Mouse (Mus musculus) neural tube, embryonic 12.5 days (tissue): ENCODE results near the gene Irgm1. TPM values are rescaled to one million over a fixed set of nuclear protein-coding genes. Genes with fewer than 3 reads are reported as not detected.
"Not testable (repeated sequence)": the region's sequence is repeated elsewhere in the genome, so short reads cannot be mapped to it uniquely, and the experiment has no call there.

Source experiments
- ATAC-seq: fragments of 200-750 bp; cut with Nextera tagmentation; 2 replicates; pipeline ENCODE4 v1.8.0; 2017; ENCODE audit warnings: low read depth, mild to moderate bottlenecking, moderate TSS enrichment, moderate library complexity; ENCODE audit not compliant: low FRiP score
- H3K27ac ChIP-seq: fragments of 300-500 bp; sonication (generic); 2 replicates; pipeline ENCODE4 v1.5.1; 2016
- H3K27me3 ChIP-seq: fragments of 300-500 bp; sonication (generic); replicated peaks from 2 replicates; pipeline ENCODE4 v1.6.1; 2016; ENCODE audit warnings: mild to moderate bottlenecking
- H3K36me3 ChIP-seq: fragments of 300-500 bp; sonication (generic); 2 replicates; pipeline ENCODE4 v1.6.1; 2016; ENCODE audit warnings: mild to moderate bottlenecking
- H3K4me1 ChIP-seq: fragments of 300-500 bp; sonication (generic); 2 replicates; pipeline ENCODE4 v1.6.1; 2016
- H3K4me2 ChIP-seq: fragments of 300-500 bp; sonication (generic); replicated peaks from 2 replicates; pipeline ENCODE4 v1.6.1; 2016; ENCODE audit warnings: mild to moderate bottlenecking
- H3K4me3 ChIP-seq: fragments of 300-500 bp; sonication (generic); 2 replicates; pipeline ENCODE4 v1.5.1; 2016
- H3K9ac ChIP-seq: fragments of 300-500 bp; sonication (generic); 2 replicates; pipeline ENCODE4 v1.6.1; 2016; ENCODE audit warnings: mild to moderate bottlenecking
- H3K9me3 ChIP-seq: fragments of 300-500 bp; sonication (generic); 2 replicates; pipeline ENCODE4 v1.6.1; 2016; ENCODE audit warnings: mild to moderate bottlenecking
- WGBS: fragments of 180-500 bp; shearing (Covaris S2); methylation state at CpG from one replicate; pipeline ENCODE4 v1.1.7; 2016; 5-methylcytosine and 5-hydroxymethylcytosine counted together
- polyA plus RNA-seq: library from polyadenylated mRNA; unstranded; fragments of >200 nt; fragmentation: Nextera tagmentation; extraction: Ambion mirVana; gene quantifications from 2 replicates; pipeline ENCODE4 v1.2.1, GENCODE M21; 2016

Irgm1 gene
- polyA plus RNA-seq, 1 experiment from 2014 or later: 3.1 TPM

GRCm38 (mm10) chr11:48825979-48826751 is 45.3 kb downstream of the Irgm1 start, which contains the start of the genes Trim7 and Gm12184:
TSS of gene Trim7 (plus strand) at chr11:48826140.
TSS of gene Gm12184 (minus strand) at chr11:48826655.
- Histone ChIP-seq H3K27me3 (peaks cover 12% of the 10 kb centered on the region), H3K4me2 (peak within 1 kb of the TSS; percentile 58), H3K9ac (0 out of 2 replicates have a peak within 1 kb of the TSS, but pooled peaks have one; percentile 29), H3K4me3 (peak within 1 kb of the TSS; percentile 38)
- H3K9me3 ChIP-seq, H3K36me3 ChIP-seq, H3K27ac ChIP-seq, H3K4me1 ChIP-seq: not testable (repeated sequence)
- under 1% methylated on average over 62 of the region's 92 CpGs for WGBS
- ATAC-seq: peak; percentile 83

- H3K9me3 ChIP-seq: no peaks in the 10 kb centered on the region
- peak overlapping the region; percentile 28 for H3K4me3 ChIP-seq
- H3K27me3 ChIP-seq: peaks cover 12% of the 10 kb centered on the region
- no peak overlapping the region for H3K9ac ChIP-seq
- H3K27ac ChIP-seq: no peak overlapping the region
- peak overlapping the region; percentile 59 for H3K4me2 ChIP-seq
- H3K4me1 ChIP-seq: peaks cover 5% of the 10 kb centered on the region
- WGBS: 4% methylated on average over 22 of the region's 22 CpGs
- no peak for ATAC-seq
- no peaks in the 10 kb centered on the region for H3K36me3 ChIP-seq
Observed at GRCm38 (mm10) chr11:48824311-48824830, 47.1 kb downstream of the Irgm1 start.

- H3K4me2 ChIP-seq: peak overlapping the region; percentile 59
- WGBS: under 1% methylated on average over 15 of the region's 15 CpGs
- ATAC-seq: no peak
- H3K27me3 ChIP-seq: peaks cover 12% of the 10 kb centered on the region
- no peaks in the 10 kb centered on the region for H3K36me3 ChIP-seq
- peak overlapping the region; percentile 28 for H3K4me3 ChIP-seq
- H3K9ac ChIP-seq: no peak overlapping the region
- H3K27ac ChIP-seq: no peak overlapping the region
- no peaks in the 10 kb centered on the region for H3K9me3 ChIP-seq
- H3K4me1 ChIP-seq: peaks cover 5% of the 10 kb centered on the region
Observed at GRCm38 (mm10) chr11:48823536-48823972, 47.9 kb downstream of the Irgm1 start.

- Histone ChIP-seq H3K9ac (no peak overlapping the region), H3K27me3 (peaks cover 12% of the 10 kb centered on the region), H3K4me1 (peaks cover 5% of the 10 kb centered on the region), H3K36me3 (no peaks in the 10 kb centered on the region), H3K9me3 (no peaks in the 10 kb centered on the region), H3K27ac (no peak overlapping the region), H3K4me2 (peak overlapping the region; percentile 59), H3K4me3 (peak overlapping the region; percentile 28; the same call in 1 of the 2 replicates)
- ATAC-seq: no peak
- 34% methylated on average over 14 of the region's 14 CpGs for WGBS
Observed at GRCm38 (mm10) chr11:48822768-48823512, 48.5 kb downstream of the Irgm1 start.

- H3K36me3 ChIP-seq, ATAC-seq, H3K27ac ChIP-seq, H3K4me3 ChIP-seq, H3K4me1 ChIP-seq, H3K9me3 ChIP-seq, H3K9ac ChIP-seq, H3K4me2 ChIP-seq: not testable (repeated sequence)
- WGBS: 79% methylated on average over 14 of the region's 14 CpGs
- peaks cover 12% of the 10 kb centered on the region for H3K27me3 ChIP-seq
Observed at GRCm38 (mm10) chr11:48821299-48821698, 50.2 kb downstream of the Irgm1 start.

- no peaks in the 10 kb centered on the region for H3K36me3 ChIP-seq
- no peak overlapping the region for H3K4me3 ChIP-seq
- H3K4me2 ChIP-seq: no peak overlapping the region
- H3K9me3 ChIP-seq: no peaks in the 10 kb centered on the region
- no peak overlapping the region for H3K27ac ChIP-seq
- peaks cover 12% of the 10 kb centered on the region for H3K27me3 ChIP-seq
- H3K9ac ChIP-seq: no peak overlapping the region
- no peak for ATAC-seq
- H3K4me1 ChIP-seq: peaks cover 11% of the 10 kb centered on the region
Observed at GRCm38 (mm10) chr11:48820308-48820674, 51.2 kb downstream of the Irgm1 start.

GRCm38 (mm10) chr11:48819614-48820307 is 51.7 kb downstream of the Irgm1 start:
- Histone ChIP-seq H3K4me2 (no peak overlapping the region), H3K4me1 (peaks cover 16% of the 10 kb centered on the region), H3K4me3 (no peak overlapping the region), H3K27ac (no peak overlapping the region), H3K9ac (no peak overlapping the region), H3K9me3 (no peaks in the 10 kb centered on the region), H3K27me3 (peaks cover 10% of the 10 kb centered on the region), H3K36me3 (no peaks in the 10 kb centered on the region)
- 80% methylated on average over 7 of the region's 7 CpGs for WGBS
- ATAC-seq: no peak

GRCm38 (mm10) chr11:48818346-48818745 is 53.1 kb downstream of the Irgm1 start:
- ATAC-seq: no peak
- Histone ChIP-seq H3K9me3 (no peaks in the 10 kb centered on the region), H3K4me1 (peaks cover 23% of the 10 kb centered on the region), H3K9ac (no peak overlapping the region), H3K27me3 (no peaks in the 10 kb centered on the region), H3K4me3 (peak overlapping the region; percentile 81), H3K36me3 (no peaks in the 10 kb centered on the region), H3K27ac (no peak overlapping the region), H3K4me2 (peak overlapping the region; percentile 91)
- WGBS: under 1% methylated on average over 16 of the region's 16 CpGs

- H3K4me3 ChIP-seq: peak overlapping the region; percentile 81
- H3K36me3 ChIP-seq: no peaks in the 10 kb centered on the region
- no peaks in the 10 kb centered on the region for H3K9me3 ChIP-seq
- H3K9ac ChIP-seq: peak overlapping the region; percentile 81; the same call in 1 of the 2 replicates
- 0 out of 2 replicates have a peak overlapping the region, but pooled peaks have one; percentile 88 for H3K27ac ChIP-seq
- ATAC-seq: no peak
- H3K4me1 ChIP-seq: peaks cover 23% of the 10 kb centered on the region
- H3K27me3 ChIP-seq: no peaks in the 10 kb centered on the region
- 9% methylated on average over 9 of the region's 9 CpGs for WGBS
- peak overlapping the region; percentile 91 for H3K4me2 ChIP-seq
Observed at GRCm38 (mm10) chr11:48817794-48818193, 53.7 kb downstream of the Irgm1 start.

- H3K36me3 ChIP-seq: peaks cover 7% of the 10 kb centered on the region
- peak within 1 kb of the TSS; percentile 81 for H3K4me3 ChIP-seq
- no peaks in the 10 kb centered on the region for H3K27me3 ChIP-seq
- H3K4me1 ChIP-seq: peaks cover 23% of the 10 kb centered on the region
- peak; percentile 96 for ATAC-seq
- peak within 1 kb of the TSS; percentile 88 for H3K27ac ChIP-seq
- H3K9me3 ChIP-seq: no peaks in the 10 kb centered on the region
- under 1% methylated on average over 72 of the region's 77 CpGs for WGBS
- peak within 1 kb of the TSS; percentile 91 for H3K4me2 ChIP-seq
- peak within 1 kb of the TSS; percentile 81 for H3K9ac ChIP-seq
Observed at GRCm38 (mm10) chr11:48816800-48817665, 54.5 kb downstream of the Irgm1 start, which contains the start of gene Trim41. TSS of gene Trim41 (minus strand) at chr11:48817353.

GRCm38 (mm10) chr11:48816281-48816781 is 55.2 kb downstream of the Irgm1 start:
- peaks cover 14% of the 10 kb centered on the region for H3K36me3 ChIP-seq
- H3K4me2 ChIP-seq: peak overlapping the region; percentile 91
- H3K27ac ChIP-seq: peak overlapping the region; percentile 23; the same call in 1 of the 2 replicates
- peaks cover 23% of the 10 kb centered on the region for H3K4me1 ChIP-seq
- ATAC-seq: peak; percentile 77
- no peaks in the 10 kb centered on the region for H3K27me3 ChIP-seq
- 6% methylated on average over 15 of the region's 23 CpGs for WGBS
- peak overlapping the region; percentile 81 for H3K4me3 ChIP-seq
- H3K9ac ChIP-seq: peak overlapping the region; percentile 81
- H3K9me3 ChIP-seq: no peaks in the 10 kb centered on the region
